Mouse (Mus musculus) hindbrain, postnatal 0 days (tissue): ENCODE measurements around the gene Zzef1. TPM values are rescaled to one million over a fixed set of nuclear protein-coding genes. Genes with fewer than 3 reads are reported as not detected.

Source experiments
- ATAC-seq: fragments of 200-750 bp; cut with Nextera tagmentation; 2 replicates; pipeline ENCODE4 v1.8.0; 2017; ENCODE audit warnings: mild to moderate bottlenecking, moderate TSS enrichment, moderate library complexity
- DNase-seq: peaks from one replicate; pipeline ENCODE4 v3.0.0-alpha.2; 2015; ENCODE audit warnings: low spot score
- H3K27ac ChIP-seq: fragments of 300-500 bp; sonication (generic); 2 replicates; pipeline ENCODE4 v1.5.1; 2014; ENCODE audit warnings: mild to moderate bottlenecking
- H3K27me3 ChIP-seq: fragments of 300-500 bp; sonication (generic); 2 replicates; pipeline ENCODE4 v1.6.1; 2014; ENCODE audit warnings: low read length, mixed read lengths; ENCODE audit not compliant: insufficient read depth
- H3K36me3 ChIP-seq: fragments of 300-500 bp; sonication (generic); 2 replicates; pipeline ENCODE4 v1.6.1; 2014; ENCODE audit warnings: low read length, mixed read lengths; ENCODE audit not compliant: insufficient read depth
- H3K4me1 ChIP-seq: fragments of 300-500 bp; sonication (generic); 2 replicates; pipeline ENCODE4 v1.6.1; 2014; ENCODE audit warnings: antibody characterized with exemption, low read length, mixed read lengths; ENCODE audit not compliant: insufficient read depth
- H3K4me2 ChIP-seq: fragments of 300-500 bp; sonication (generic); 2 replicates; pipeline ENCODE4 v1.6.1; 2014; ENCODE audit warnings: low read depth, mild to moderate bottlenecking, low read length, moderate library complexity, mixed read lengths
- H3K4me3 ChIP-seq: fragments of 300-500 bp; sonication (generic); 2 replicates; pipeline ENCODE4 v1.5.1; 2014; ENCODE audit warnings: low read length
- H3K9ac ChIP-seq: fragments of 300-500 bp; sonication (generic); replicated peaks from 2 replicates; pipeline ENCODE4 v1.6.1; 2014; ENCODE audit warnings: mild to moderate bottlenecking, low read length, moderate library complexity, mixed read lengths
- H3K9me3 ChIP-seq: fragments of 300-500 bp; sonication (generic); 2 replicates; pipeline ENCODE4 v1.6.1; 2016; ENCODE audit warnings: low read length, mixed read lengths
- CTCF ChIP-seq: IDR thresholded peaks from 2 replicates; pipeline ENCODE4 v1.5.1; 2016; ENCODE audit warnings: antibody characterized with exemption, control low read depth, low read depth
- WGBS: fragments of 180-500 bp; shearing (Covaris S2); extraction: QIAGEN DNeasy Blood & Tissue Kit; methylation state at CpG from one replicate; pipeline ENCODE4 v1.1.7; 2014; 5-methylcytosine and 5-hydroxymethylcytosine counted together
- polyA plus RNA-seq: library from polyadenylated mRNA; unstranded; fragments of >200 nt; fragmentation: Nextera tagmentation; extraction: Ambion mirVana; gene quantifications from 2 replicates; pipeline ENCODE4 v1.2.1, GENCODE M21; 2015
- total RNA-seq: library from RNA; depleted of rRNA; stranded (reverse); fragments of >200 nt; gene quantifications from 2 replicates; pipeline ENCODE4 v1.2.3, GENCODE M21; 2014

The Zzef1 gene
- total and polyA plus RNA-seq, 2 experiments from 2014 or later = 9.4 to 43.2 TPM

DNA sequence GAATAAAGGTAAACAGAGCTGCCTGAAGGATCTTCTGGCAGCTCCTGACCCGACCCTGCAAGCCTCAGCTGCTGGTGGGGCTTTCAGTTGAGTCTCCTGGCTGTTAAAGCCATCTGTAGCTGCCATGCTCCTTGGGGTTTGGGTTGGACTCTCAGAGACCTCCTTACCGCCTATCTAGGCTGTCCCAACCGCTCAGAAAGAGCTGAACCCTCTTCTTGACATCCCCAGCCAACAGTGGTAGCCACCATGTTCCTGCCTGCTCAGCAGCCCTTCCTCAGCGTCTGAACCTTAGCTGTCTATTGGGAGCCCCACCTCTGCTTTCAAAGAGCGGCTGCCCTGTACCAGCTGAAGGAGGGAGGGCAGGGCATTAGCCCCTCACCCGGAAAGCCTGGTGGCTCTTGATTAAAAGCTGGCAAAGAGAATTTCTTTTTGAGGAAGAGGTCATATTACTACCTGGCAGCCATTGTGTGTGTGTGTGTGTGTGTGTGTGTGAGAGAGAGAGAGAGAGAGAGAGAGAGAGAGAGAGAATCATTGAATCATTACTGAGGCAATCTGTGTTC, 150.6 kb downstream of the Zzef1 start:
- Histone ChIP-seq H3K9ac (no peak overlapping the region), H3K4me3 (no peak overlapping the region), H3K4me1 (no peaks in the 10 kb centered on the region), H3K9me3 (no peaks in the 10 kb centered on the region), H3K4me2 (no peak overlapping the region), H3K27me3 (no peaks in the 10 kb centered on the region), H3K27ac (no peak overlapping the region), H3K36me3 (no peaks in the 10 kb centered on the region)
- 51% methylated on average over 6 of the region's 6 CpGs for WGBS
- no peak for TF ChIP-seq CTCF
- ATAC-seq = no peak
- DNase-seq = no peak

DNA sequence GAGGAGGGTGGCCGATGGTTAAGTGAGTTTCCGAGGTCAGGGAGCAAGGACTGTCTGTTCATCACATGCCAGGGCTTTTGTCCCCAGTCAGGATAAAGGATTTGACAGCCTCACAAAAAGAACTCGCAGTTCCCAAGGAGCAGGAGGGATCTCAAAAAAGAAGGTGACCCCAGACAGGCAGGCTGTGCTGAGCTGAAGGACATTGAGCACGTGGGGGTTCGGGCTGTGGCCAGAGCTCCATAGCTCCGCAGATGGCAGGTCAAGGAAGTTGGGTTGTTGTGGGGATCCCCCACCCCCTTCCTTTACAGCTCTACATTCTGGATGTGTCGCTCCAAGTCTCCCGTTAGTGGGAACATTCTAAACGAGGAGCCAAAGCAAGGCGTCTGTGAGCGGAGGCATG, 151.8 kb downstream of the Zzef1 start:
- Histone ChIP-seq H3K4me1 (no peaks in the 10 kb centered on the region), H3K4me2 (no peak overlapping the region), H3K27me3 (no peaks in the 10 kb centered on the region), H3K36me3 (no peaks in the 10 kb centered on the region), H3K9ac (no peak overlapping the region), H3K4me3 (no peak overlapping the region), H3K9me3 (no peaks in the 10 kb centered on the region), H3K27ac (no peak overlapping the region)
- WGBS = 32% methylated on average over 11 of the region's 11 CpGs
- TF ChIP-seq CTCF = no peak
- ATAC-seq = no peak
- no peak for DNase-seq

DNA sequence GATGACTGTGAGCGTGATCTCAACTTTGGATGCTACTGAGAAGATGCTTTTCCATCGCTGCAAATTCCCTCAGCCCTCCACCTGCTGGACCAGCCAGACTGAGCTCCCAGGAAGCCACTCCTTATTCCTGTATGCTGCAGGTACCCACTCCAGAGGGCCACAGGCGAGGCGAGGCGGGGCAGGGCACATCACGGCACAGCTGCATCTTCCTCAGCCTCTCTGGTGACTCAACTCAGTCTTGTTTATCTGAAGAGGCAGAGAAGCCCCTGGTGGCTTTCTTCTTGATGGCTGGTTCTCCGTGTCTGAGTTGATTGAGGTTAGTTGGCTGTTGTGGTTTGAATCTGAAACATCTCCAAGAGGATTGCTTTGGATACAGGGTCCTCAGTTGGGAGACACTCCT, 152.2 kb downstream of the Zzef1 start:
- H3K36me3 ChIP-seq = no peaks in the 10 kb centered on the region
- H3K27ac ChIP-seq = no peak overlapping the region
- TF ChIP-seq CTCF = no peak
- H3K4me3 ChIP-seq = no peak overlapping the region
- no peak for DNase-seq
- 73% methylated on average over 7 of the region's 7 CpGs for WGBS
- no peaks in the 10 kb centered on the region for H3K27me3 ChIP-seq
- H3K9me3 ChIP-seq = no peaks in the 10 kb centered on the region
- no peak overlapping the region for H3K9ac ChIP-seq
- ATAC-seq = no peak
- no peak overlapping the region for H3K4me2 ChIP-seq
- no peaks in the 10 kb centered on the region for H3K4me1 ChIP-seq

DNA sequence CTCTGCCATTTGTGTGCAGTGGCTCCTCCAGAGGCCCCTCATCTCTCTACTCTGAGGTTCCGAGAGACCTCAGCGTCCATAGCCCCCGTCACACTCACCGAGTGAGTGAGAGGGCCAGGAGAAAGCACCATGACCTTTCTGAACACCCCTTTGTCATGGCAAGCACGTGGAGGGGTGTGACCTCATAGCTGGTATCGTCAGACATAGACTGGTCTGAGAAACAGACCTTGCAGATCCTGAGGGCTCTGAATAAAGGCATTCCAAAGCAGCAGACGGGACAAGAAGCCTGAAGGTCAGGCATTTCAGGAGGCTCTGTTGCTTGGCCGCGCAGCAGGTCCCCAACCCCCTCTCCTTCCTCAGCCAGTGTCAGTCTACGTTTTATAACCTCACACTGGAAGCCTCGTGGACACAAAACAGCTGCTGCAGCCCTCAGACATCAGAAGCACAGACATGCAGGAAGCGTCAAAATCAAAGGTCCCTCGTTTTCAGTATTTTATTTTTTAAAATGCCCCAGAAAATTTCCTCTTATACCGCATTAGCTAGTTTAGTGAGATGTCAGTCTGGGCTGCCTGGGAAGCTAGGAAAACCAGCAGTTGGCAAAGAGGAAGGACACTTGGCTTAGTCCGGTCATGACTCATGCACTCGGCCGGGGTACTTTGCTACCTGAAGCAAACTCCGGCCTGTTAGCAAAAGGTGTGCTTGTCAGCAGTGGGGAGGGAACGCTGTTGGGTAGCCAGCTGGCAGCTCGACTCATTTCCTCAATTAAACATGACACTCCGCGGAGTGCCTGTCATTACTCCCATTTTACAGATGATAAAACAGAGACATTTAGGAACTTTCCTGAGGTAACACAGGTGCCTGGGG, 155.3 kb downstream of the Zzef1 start:
- WGBS = 62% methylated on average over 22 of the region's 22 CpGs
- ATAC-seq (no peak), DNase-seq (no peak)
- H3K9me3 ChIP-seq = no peaks in the 10 kb centered on the region
- H3K36me3 ChIP-seq = no peaks in the 10 kb centered on the region
- H3K4me3 ChIP-seq = no peak overlapping the region
- no peak overlapping the region for H3K4me2 ChIP-seq
- H3K27me3 ChIP-seq = no peaks in the 10 kb centered on the region
- no peaks in the 10 kb centered on the region for H3K4me1 ChIP-seq
- no peak for TF ChIP-seq CTCF
- no peak overlapping the region for H3K27ac ChIP-seq
- H3K9ac ChIP-seq = no peak overlapping the region

DNA sequence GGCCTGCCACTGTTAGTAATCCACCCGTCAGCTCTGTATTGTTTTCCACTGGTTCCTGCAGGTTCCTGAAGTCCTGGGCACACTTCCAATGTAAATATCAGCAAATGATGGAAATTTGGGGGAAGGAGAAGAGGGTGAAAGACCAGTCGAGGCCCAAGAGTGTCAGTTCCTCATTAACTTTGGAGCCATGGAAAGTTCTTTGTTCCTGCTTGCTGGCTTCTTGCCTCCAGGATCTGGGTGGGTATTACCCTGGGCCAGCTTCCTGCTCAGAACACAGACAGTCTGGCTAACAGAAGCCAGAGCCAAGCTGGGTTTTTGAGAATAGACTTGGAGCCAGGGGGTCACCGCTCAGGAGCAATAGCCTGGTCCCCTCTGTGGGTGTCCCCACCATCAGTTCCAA, 156.2 kb downstream of the Zzef1 start:
- 38% methylated on average over 3 of the region's 3 CpGs for WGBS
- Histone ChIP-seq H3K4me1 (no peaks in the 10 kb centered on the region), H3K9me3 (no peaks in the 10 kb centered on the region), H3K27ac (no peak overlapping the region; the same call in 1 of the 2 replicates), H3K27me3 (no peaks in the 10 kb centered on the region), H3K4me3 (no peak overlapping the region), H3K36me3 (no peaks in the 10 kb centered on the region), H3K9ac (no peak overlapping the region), H3K4me2 (no peak overlapping the region)
- ATAC-seq = no peak
- TF ChIP-seq CTCF = no peak
- DNase-seq = no peak

DNA sequence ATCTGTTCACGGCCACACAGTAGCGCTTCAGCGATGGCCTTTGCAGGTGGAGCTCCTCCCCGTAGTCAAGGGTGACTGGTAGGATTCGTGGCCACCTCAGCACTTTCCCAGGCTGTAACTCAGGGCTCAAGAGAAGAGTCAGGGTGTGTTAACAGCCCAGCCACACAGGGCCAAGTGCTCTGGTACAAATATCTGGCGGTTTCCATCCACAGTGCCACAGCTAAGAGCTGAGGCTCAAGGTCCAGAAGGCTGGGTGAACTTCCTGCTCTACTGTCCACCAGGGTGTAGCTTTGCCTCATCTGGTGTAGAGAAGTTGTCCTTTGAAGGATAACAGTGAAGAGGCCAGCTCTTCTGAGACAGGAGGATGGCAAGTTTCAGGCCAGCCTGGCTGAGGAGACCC, 156.7 kb downstream of the Zzef1 start:
- no peak for TF ChIP-seq CTCF
- H3K9me3 ChIP-seq = no peaks in the 10 kb centered on the region
- 87% methylated on average over 6 of the region's 6 CpGs for WGBS
- no peaks in the 10 kb centered on the region for H3K36me3 ChIP-seq
- H3K9ac ChIP-seq = no peak overlapping the region
- ATAC-seq (no peak), DNase-seq (no peak)
- H3K27me3 ChIP-seq = no peaks in the 10 kb centered on the region
- no peaks in the 10 kb centered on the region for H3K4me1 ChIP-seq
- no peak overlapping the region for H3K4me3 ChIP-seq
- H3K4me2 ChIP-seq = no peak overlapping the region
- no peak overlapping the region; the same call in 1 of the 2 replicates for H3K27ac ChIP-seq

DNA sequence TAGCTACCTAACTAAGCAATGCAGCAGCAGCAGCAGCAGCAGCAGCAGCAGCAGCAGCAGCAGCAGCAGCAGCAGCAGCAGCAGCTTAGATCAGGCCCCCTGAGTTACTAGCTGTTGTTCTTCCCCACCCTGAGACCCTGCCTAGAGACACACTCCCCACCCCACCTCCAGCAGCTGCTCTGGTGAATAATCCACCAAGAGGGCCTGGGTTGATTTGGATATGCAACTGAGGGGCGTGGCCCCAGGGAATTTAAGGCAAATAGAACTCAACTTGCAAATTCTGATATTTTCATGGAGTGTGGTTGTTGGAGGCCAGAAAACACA, 157.1 kb downstream of the Zzef1 start:
- WGBS = 50% methylated on average over 1 of the region's 1 CpGs
- Histone ChIP-seq H3K27me3 (no peaks in the 10 kb centered on the region), H3K36me3 (no peaks in the 10 kb centered on the region), H3K9me3 (no peaks in the 10 kb centered on the region), H3K27ac (no peak overlapping the region), H3K4me1 (no peaks in the 10 kb centered on the region), H3K9ac (no peak overlapping the region), H3K4me3 (no peak overlapping the region), H3K4me2 (no peak overlapping the region)
- TF ChIP-seq CTCF = no peak
- no peak for ATAC-seq
- no peak for DNase-seq
